Mouse (Mus musculus) heart, adult 2 months (tissue): ENCODE measurements around the gene Sbk1. TPM values are rescaled to one million over a fixed set of nuclear protein-coding genes. Genes with fewer than 3 reads are reported as not detected.
A peak's percentile ranks its signal among the peaks of the same experiment; 100 is the strongest.

Source experiments
- DNase-seq, 2 experiments: peaks; one replicate each; pipeline ENCODE4 v3.0.0; 2021
- H3K27ac ChIP-seq: fragments of 200-600 bp; 2 replicates; pipeline ENCODE4 v1.8.1; 2022
- H3K27me3 ChIP-seq: fragments of 200-500 bp; 2 replicates; pipeline ENCODE4 v1.6.1; 2012; ENCODE audit warnings: mild to moderate bottlenecking, low read length, inconsistent platforms, mixed read lengths; ENCODE audit not compliant: control insufficient read depth, insufficient read depth
- H3K36me3 ChIP-seq: fragments of 200-500 bp; 2 replicates; pipeline ENCODE4 v1.6.1; 2012; ENCODE audit warnings: low read length, inconsistent platforms; ENCODE audit not compliant: control insufficient read depth, insufficient read depth
- H3K4me1 ChIP-seq: fragments of 200-500 bp; 2 replicates; pipeline ENCODE4 v1.6.1; 2011; ENCODE audit warnings: low read length; ENCODE audit not compliant: control insufficient read depth, insufficient read depth
- H3K4me3 ChIP-seq: fragments of 200-600 bp; 2 replicates; pipeline ENCODE4 v1.8.1; 2022
- H3K79me2 ChIP-seq: fragments of 200-500 bp; replicated peaks from 2 replicates; pipeline ENCODE4 v1.6.1; 2012; ENCODE audit warnings: mild to moderate bottlenecking, inconsistent platforms, low read length, moderate library complexity, mixed read lengths; ENCODE audit not compliant: control insufficient read depth, insufficient read depth
- H3K9ac ChIP-seq: fragments of 200-500 bp; 2 replicates; pipeline ENCODE4 v1.6.1; 2012; ENCODE audit warnings: low read depth, mild to moderate bottlenecking, control low read depth, inconsistent platforms, low read length, mixed read lengths
- CTCF ChIP-seq: fragments of 200-600 bp; IDR thresholded peaks from 2 replicates; pipeline ENCODE4 v1.8.1; 2022; ENCODE audit warnings: antibody characterized with exemption, mild to moderate bottlenecking, moderate library complexity
- EP300 ChIP-seq: fragments of 200-500 bp; IDR thresholded peaks from 2 replicates; pipeline ENCODE4 v1.6.1; 2011; ENCODE audit warnings: low read depth, low read length, control low read depth; ENCODE audit not compliant: insufficient read depth
- POLR2A ChIP-seq: fragments of 200-500 bp; IDR thresholded peaks from 2 replicates; pipeline ENCODE4 v1.6.1; 2011; ENCODE audit warnings: mild to moderate bottlenecking, low read depth, low read length, control low read depth; ENCODE audit not compliant: insufficient read depth
- WGBS: fragments of 180-500 bp; shearing (Covaris S2); methylation state at CpG from one replicate; pipeline ENCODE4 v1.1.7; 2018; 5-methylcytosine and 5-hydroxymethylcytosine counted together
- intact Hi-C: fragments of 180-260 bp; cut with DNase I; formaldehyde crosslinking; loops from one replicate; pipeline ENCODE4 v1.15.1; 2025
- polyA plus RNA-seq: library from polyadenylated mRNA; depleted of rRNA; stranded (reverse); fragments of >200 nt; gene quantifications from 2 replicates; pipeline ENCODE4 v1.2.3, GENCODE M21; 2012
- total RNA-seq, 2 experiments: library from RNA; stranded (reverse); gene quantifications; 2 replicates each; pipeline ENCODE4 v1.2.3; 2021

The Sbk1 gene
- total and polyA plus RNA-seq, 3 experiments = 44.5 to 87.4 (median 61.9) TPM

- Histone ChIP-seq H3K9ac (peak overlapping the region; percentile 79), H3K36me3 (no peaks in the 10 kb centered on the region), H3K4me3 (peak overlapping the region; percentile 92), H3K27me3 (no peaks in the 10 kb centered on the region), H3K79me2 (0 out of 2 replicates have a peak, but pooled peaks cover 2% of the 10 kb centered on the region), H3K4me1 (peaks cover 8% of the 10 kb centered on the region), H3K27ac (peak overlapping the region; percentile 71)
- WGBS = 2% methylated on average over 37 of the region's 38 CpGs
- DNase-seq = no peak
- intact Hi-C loops = no loop called here
- TF ChIP-seq EP300 (no peak), POLR2A (no peak), CTCF (no peak)
Measured at GRCm38 (mm10) chr7:126272770-126273311, 422 bp downstream of the Sbk1 start.

- Histone ChIP-seq H3K36me3 (no peaks in the 10 kb centered on the region), H3K4me1 (peaks cover 8% of the 10 kb centered on the region), H3K4me3 (peak overlapping the region; percentile 92), H3K79me2 (0 out of 2 replicates have a peak, but pooled peaks cover 2% of the 10 kb centered on the region), H3K27me3 (no peaks in the 10 kb centered on the region), H3K27ac (no peak overlapping the region; the same call in 1 of the 2 replicates), H3K9ac (peak overlapping the region; percentile 79; the same call in 1 of the 2 replicates)
- DNase-seq = no peak
- WGBS = 42% methylated on average over 11 of the region's 11 CpGs
- TF ChIP-seq CTCF (no peak), POLR2A (no peak), EP300 (no peak)
- intact Hi-C loops = no loop called here
Measured at GRCm38 (mm10) chr7:126273351-126274042, 1.1 kb downstream of the Sbk1 start.

GRCm38 (mm10) chr7:126274137-126274536 lies 1.7 kb downstream of the Sbk1 start:
- Histone ChIP-seq H3K4me3 (no peak overlapping the region), H3K36me3 (no peaks in the 10 kb centered on the region), H3K27ac (no peak overlapping the region), H3K79me2 (0 out of 2 replicates have a peak, but pooled peaks cover 2% of the 10 kb centered on the region), H3K4me1 (peaks cover 8% of the 10 kb centered on the region), H3K27me3 (no peaks in the 10 kb centered on the region), H3K9ac (no peak overlapping the region)
- DNase-seq = no peak
- TF ChIP-seq EP300 (no peak), CTCF (no peak), POLR2A (no peak)
- intact Hi-C loops = no loop called here
- WGBS = 60% methylated on average over 3 of the region's 3 CpGs

GRCm38 (mm10) chr7:126274626-126275025 lies 2.2 kb downstream of the Sbk1 start:
- H3K4me1 ChIP-seq = peaks cover 8% of the 10 kb centered on the region
- no peaks in the 10 kb centered on the region for H3K27me3 ChIP-seq
- 60% methylated on average over 4 of the region's 4 CpGs for WGBS
- no peak for DNase-seq
- TF ChIP-seq EP300 (no peak), POLR2A (no peak), CTCF (no peak)
- no peak overlapping the region for H3K9ac ChIP-seq
- intact Hi-C loops = no loop called here
- H3K27ac ChIP-seq = no peak overlapping the region
- H3K4me3 ChIP-seq = no peak overlapping the region
- no peaks in the 10 kb centered on the region for H3K36me3 ChIP-seq
- H3K79me2 ChIP-seq = 0 out of 2 replicates have a peak, but pooled peaks cover 2% of the 10 kb centered on the region

- Histone ChIP-seq H3K79me2 (0 out of 2 replicates have a peak, but pooled peaks cover 2% of the 10 kb centered on the region), H3K4me3 (no peak overlapping the region), H3K4me1 (peaks cover 9% of the 10 kb centered on the region), H3K27ac (no peak overlapping the region), H3K36me3 (no peaks in the 10 kb centered on the region), H3K27me3 (no peaks in the 10 kb centered on the region), H3K9ac (no peak overlapping the region)
- DNase-seq = peak in 1 of 2 experiments; percentile 44
- no peak for TF ChIP-seq CTCF
- no peak for TF ChIP-seq EP300
- TF ChIP-seq POLR2A = no peak
- WGBS = 70% methylated on average over 5 of the region's 5 CpGs
- intact Hi-C loops = no loop called here
Measured at GRCm38 (mm10) chr7:126275711-126276110, 3.3 kb downstream of the Sbk1 start.

GRCm38 (mm10) chr7:126276297-126276696 lies 3.9 kb downstream of the Sbk1 start:
- H3K79me2 ChIP-seq = 0 out of 2 replicates have a peak, but pooled peaks cover 2% of the 10 kb centered on the region
- WGBS = 60% methylated on average over 6 of the region's 6 CpGs
- H3K4me3 ChIP-seq = no peak overlapping the region
- no peaks in the 10 kb centered on the region for H3K36me3 ChIP-seq
- H3K27me3 ChIP-seq = no peaks in the 10 kb centered on the region
- no peak for DNase-seq
- H3K9ac ChIP-seq = no peak overlapping the region
- TF ChIP-seq POLR2A = no peak
- no peak for TF ChIP-seq CTCF
- no peak for TF ChIP-seq EP300
- intact Hi-C loops = no loop called here
- H3K4me1 ChIP-seq = peaks cover 9% of the 10 kb centered on the region
- no peak overlapping the region; the same call in 1 of the 2 replicates for H3K27ac ChIP-seq
